Mouse (Mus musculus) forebrain, postnatal 0 days (tissue): Measurements from ENCODE around the gene Jazf1. TPM values are rescaled to one million over a fixed set of nuclear protein-coding genes. Genes with fewer than 3 reads are reported as not detected.

ENCODE experiments used
- ATAC-seq: fragments of 200-750 bp; cut with Nextera tagmentation; 2 replicates; pipeline ENCODE4 v1.8.0; 2017; ENCODE audit warnings: mild to moderate bottlenecking, moderate library complexity
- DNase-seq: peaks from one replicate; pipeline ENCODE4 v3.0.0-alpha.2; 2015
- H3K27ac ChIP-seq: fragments of 300-500 bp; sonication (generic); 2 replicates; pipeline ENCODE4 v1.5.1; 2014; ENCODE audit warnings: low read depth, mild to moderate bottlenecking, antibody characterized with exemption, low read length, moderate library complexity, mixed read lengths
- H3K27me3 ChIP-seq: fragments of 300-500 bp; sonication (generic); 2 replicates; pipeline ENCODE4 v1.6.1; 2014; ENCODE audit warnings: mild to moderate bottlenecking, low read length, mixed read lengths; ENCODE audit not compliant: insufficient read depth
- H3K36me3 ChIP-seq: fragments of 300-500 bp; sonication (generic); 2 replicates; pipeline ENCODE4 v1.6.1; 2014; ENCODE audit warnings: mild to moderate bottlenecking, moderate library complexity; ENCODE audit not compliant: insufficient read depth
- H3K4me1 ChIP-seq: fragments of 300-500 bp; sonication (generic); 2 replicates; pipeline ENCODE4 v1.6.1; 2014; ENCODE audit warnings: antibody characterized with exemption; ENCODE audit not compliant: insufficient read depth
- H3K4me2 ChIP-seq: fragments of 300-500 bp; sonication (generic); 2 replicates; pipeline ENCODE4 v1.6.1; 2014; ENCODE audit warnings: low read depth, mild to moderate bottlenecking, moderate library complexity
- H3K4me3 ChIP-seq: fragments of 300-500 bp; sonication (generic); 2 replicates; pipeline ENCODE4 v1.5.1; 2014; ENCODE audit warnings: low read depth, low read length, mixed read lengths
- H3K9ac ChIP-seq: fragments of 300-500 bp; sonication (generic); 2 replicates; pipeline ENCODE4 v1.6.1; 2014; ENCODE audit warnings: mild to moderate bottlenecking
- H3K9me3 ChIP-seq: fragments of 300-500 bp; sonication (generic); 2 replicates; pipeline ENCODE4 v1.6.1; 2016; ENCODE audit warnings: low read length
- CTCF ChIP-seq: sonication (generic); IDR thresholded peaks from 2 replicates; pipeline ENCODE4 v1.5.1; 2016; ENCODE audit warnings: antibody characterized with exemption, control low read depth, low read depth
- WGBS: fragments of 180-500 bp; shearing (Covaris S2); extraction: QIAGEN DNeasy Blood & Tissue Kit; methylation state at CpG from one replicate; pipeline ENCODE4 v1.1.7; 2014; 5-methylcytosine and 5-hydroxymethylcytosine counted together
- polyA plus RNA-seq: library from polyadenylated mRNA; unstranded; fragments of >200 nt; fragmentation: Nextera tagmentation; extraction: Ambion mirVana; gene quantifications from 2 replicates; pipeline ENCODE4 v1.2.1, GENCODE M21; 2015
- total RNA-seq: library from RNA; depleted of rRNA; stranded (reverse); fragments of >200 nt; gene quantifications from 2 replicates; pipeline ENCODE4 v1.2.3, GENCODE M21; 2014; rRNA removed

Jazf1 gene
- 44.9 and 50.8 TPM in 2 replicates for total RNA-seq
- 55.6 and 71.7 TPM in 2 replicates for polyA plus RNA-seq

DNA sequence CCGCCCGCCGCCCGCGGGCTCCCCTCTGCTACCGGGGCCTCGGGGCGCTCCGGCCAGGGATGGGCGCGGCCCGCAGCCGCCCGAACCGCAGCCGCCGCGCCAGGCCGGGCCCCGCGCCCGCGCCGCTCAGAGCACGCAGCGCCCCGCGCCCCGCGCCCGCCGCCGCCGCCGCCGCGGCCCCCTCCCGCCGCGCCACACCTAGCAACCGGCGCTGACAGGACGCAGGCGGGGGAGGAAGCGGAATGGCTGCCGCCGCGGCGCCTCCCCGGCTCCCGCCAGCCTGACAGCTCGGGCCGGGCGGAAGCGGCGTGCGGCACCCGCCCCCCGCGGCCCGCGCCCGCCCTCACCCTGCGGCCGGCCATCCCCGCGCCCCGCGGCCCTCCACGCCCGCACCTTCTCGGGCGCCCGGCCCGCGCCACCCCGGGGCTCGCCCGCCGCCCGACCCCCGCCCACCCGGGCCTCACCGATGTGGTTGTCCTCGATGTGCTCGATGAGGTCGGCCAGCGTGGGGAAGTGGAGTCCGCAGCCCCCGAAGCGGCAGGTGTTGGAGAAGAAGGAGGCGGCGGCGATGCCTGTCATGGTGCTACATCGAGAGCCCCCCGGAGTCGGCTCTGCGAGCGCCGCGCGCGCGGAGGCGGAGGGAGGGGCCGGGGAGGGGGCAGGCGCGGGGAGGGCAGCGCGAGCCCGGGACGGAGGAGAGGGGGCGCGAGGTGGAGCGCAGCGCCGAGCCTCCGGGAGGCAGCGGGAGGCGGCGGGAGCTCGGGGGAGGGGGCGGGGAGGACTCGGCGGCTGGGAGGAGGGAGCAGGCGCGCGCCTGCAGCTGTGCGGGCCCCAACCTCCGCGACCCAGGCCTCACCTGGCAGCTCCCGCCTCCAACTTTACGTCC lies at the start of gene Jazf1:
TSS of gene Jazf1 (minus strand) at position 643 of the 886 bp plus-strand sequence.
- H3K4me2 ChIP-seq = peak within 1 kb of the TSS; percentile 86
- no peaks in the 10 kb centered on the region for H3K27me3 ChIP-seq
- no peaks in the 10 kb centered on the region for H3K36me3 ChIP-seq
- no peaks in the 10 kb centered on the region for H3K9me3 ChIP-seq
- peak within 1 kb of the TSS; percentile 97 for H3K9ac ChIP-seq
- TF ChIP-seq CTCF = no peak
- 4% methylated on average over 85 of the region's 133 CpGs for WGBS
- peak within 1 kb of the TSS; percentile 89 for H3K27ac ChIP-seq
- peak; percentile 87 for ATAC-seq
- no peaks in the 10 kb centered on the region for H3K4me1 ChIP-seq
- H3K4me3 ChIP-seq = peak within 1 kb of the TSS; percentile 98
- DNase-seq = peak; percentile 68

DNA sequence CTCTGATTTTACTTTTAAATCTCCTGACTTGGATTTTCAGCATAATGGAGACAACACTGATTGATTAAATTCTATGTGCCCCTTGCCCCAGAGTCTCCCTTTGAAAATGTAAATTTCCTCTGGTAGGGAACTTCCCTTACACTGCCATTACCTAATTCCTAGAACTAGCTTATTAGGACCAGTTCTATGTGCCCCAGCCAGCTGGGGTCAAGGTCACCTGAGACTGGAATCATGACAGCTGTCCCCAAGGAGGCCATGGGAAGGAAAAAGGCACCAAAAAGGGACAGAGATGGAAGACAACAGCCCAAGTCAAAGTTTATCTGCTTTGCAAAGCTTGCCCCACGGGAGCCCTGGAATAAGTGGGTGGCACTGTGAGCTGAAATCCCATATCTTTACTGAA lies 49.4 kb upstream of the Jazf1 start:
- no peak for TF ChIP-seq CTCF
- no peaks in the 10 kb centered on the region for H3K9me3 ChIP-seq
- H3K4me3 ChIP-seq = no peak overlapping the region
- H3K4me2 ChIP-seq = no peak overlapping the region
- H3K9ac ChIP-seq = no peak overlapping the region
- no peak overlapping the region for H3K27ac ChIP-seq
- no peak for ATAC-seq
- 76% methylated on average over 1 of the region's 1 CpGs for WGBS
- no peaks in the 10 kb centered on the region for H3K27me3 ChIP-seq
- no peaks in the 10 kb centered on the region for H3K36me3 ChIP-seq
- H3K4me1 ChIP-seq = no peaks in the 10 kb centered on the region
- no peak for DNase-seq

GRCm38 (mm10) chr6:53086879-53087278 lies 18.4 kb upstream of the Jazf1 start:
- DNase-seq = no peak
- Histone ChIP-seq H3K36me3 (no peaks in the 10 kb centered on the region), H3K9ac (no peak overlapping the region), H3K27me3 (no peaks in the 10 kb centered on the region), H3K9me3 (no peaks in the 10 kb centered on the region), H3K4me2 (no peak overlapping the region), H3K4me1 (no peaks in the 10 kb centered on the region), H3K4me3 (no peak overlapping the region), H3K27ac (no peak overlapping the region)
- no peak for ATAC-seq
- WGBS = 63% methylated on average over 4 of the region's 4 CpGs
- no peak for TF ChIP-seq CTCF

- ATAC-seq = no peak
- no peak for DNase-seq
- H3K4me3 ChIP-seq = no peak overlapping the region
- WGBS = 56% methylated on average over 4 of the region's 4 CpGs
- H3K9ac ChIP-seq = no peak overlapping the region
- no peaks in the 10 kb centered on the region for H3K9me3 ChIP-seq
- H3K27me3 ChIP-seq = no peaks in the 10 kb centered on the region
- H3K4me1 ChIP-seq = no peaks in the 10 kb centered on the region
- no peak overlapping the region for H3K4me2 ChIP-seq
- TF ChIP-seq CTCF = no peak
- H3K36me3 ChIP-seq = no peaks in the 10 kb centered on the region
- H3K27ac ChIP-seq = no peak overlapping the region
These were observed 12.8 kb upstream of the Jazf1 start for GRCm38 (mm10) chr6:53081241-53081640.

GRCm38 (mm10) chr6:53078671-53079070 lies 10.2 kb upstream of the Jazf1 start:
- Histone ChIP-seq H3K4me2 (no peak overlapping the region), H3K9ac (no peak overlapping the region), H3K36me3 (no peaks in the 10 kb centered on the region), H3K4me3 (no peak overlapping the region), H3K9me3 (no peaks in the 10 kb centered on the region), H3K4me1 (no peaks in the 10 kb centered on the region), H3K27ac (no peak overlapping the region), H3K27me3 (no peaks in the 10 kb centered on the region)
- DNase-seq = no peak
- ATAC-seq = no peak
- 19% methylated on average over 2 of the region's 2 CpGs for WGBS
- TF ChIP-seq CTCF = no peak

DNA sequence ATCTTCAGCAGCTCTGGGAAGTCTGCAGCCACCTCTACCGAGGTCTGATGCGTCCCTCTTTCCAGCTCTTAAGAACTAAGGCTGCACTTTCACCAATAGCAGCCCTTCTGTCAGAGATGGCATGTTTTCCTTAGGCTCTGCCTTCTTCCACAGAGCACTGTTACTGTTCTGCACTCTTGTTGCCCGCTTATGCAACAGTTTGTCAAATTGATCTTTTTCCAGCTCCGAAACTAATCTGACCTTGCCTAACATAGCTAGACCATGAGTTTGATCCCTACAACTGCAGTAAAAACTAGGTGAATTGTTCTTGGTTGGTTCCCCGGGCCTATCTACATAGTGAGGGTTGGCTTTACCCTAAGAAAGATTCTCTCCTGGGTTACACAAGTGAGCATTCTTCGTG lies 3.3 kb upstream of the Jazf1 start:
- no peaks in the 10 kb centered on the region for H3K36me3 ChIP-seq
- no peak overlapping the region for H3K4me2 ChIP-seq
- no peaks in the 10 kb centered on the region for H3K27me3 ChIP-seq
- 88% methylated on average over 6 of the region's 6 CpGs for WGBS
- H3K4me3 ChIP-seq = no peak overlapping the region
- no peak for TF ChIP-seq CTCF
- no peaks in the 10 kb centered on the region for H3K4me1 ChIP-seq
- no peaks in the 10 kb centered on the region for H3K9me3 ChIP-seq
- H3K9ac ChIP-seq = no peak overlapping the region
- no peak overlapping the region for H3K27ac ChIP-seq
- DNase-seq = no peak
- no peak for ATAC-seq

GRCm38 (mm10) chr6:53069976-53070575 lies 1.6 kb upstream of the Jazf1 start:
- H3K27ac ChIP-seq = no peak overlapping the region
- no peak overlapping the region for H3K4me2 ChIP-seq
- H3K4me3 ChIP-seq = no peak overlapping the region
- H3K9ac ChIP-seq = no peak overlapping the region
- no peaks in the 10 kb centered on the region for H3K9me3 ChIP-seq
- 23% methylated on average over 5 of the region's 5 CpGs for WGBS
- ATAC-seq (no peak), DNase-seq (peak; percentile 15)
- H3K27me3 ChIP-seq = no peaks in the 10 kb centered on the region
- no peaks in the 10 kb centered on the region for H3K4me1 ChIP-seq
- no peaks in the 10 kb centered on the region for H3K36me3 ChIP-seq
- no peak for TF ChIP-seq CTCF
